Mouse (Mus musculus) MEL-GATA-1-ER (cell line): ENCODE data around the gene Hcn2.

Source experiments
- DNase-seq: peaks from one replicate; pipeline ENCODE4 v3.0.0-alpha.2; 2012; ENCODE audit warnings: low read depth; ENCODE audit errors: extremely low read depth

Gene Hcn2

GRCm38 (mm10) chr10:79716254-79716987 is at the start of gene Hcn2:
Gene Hcn2 (plus strand): TSS chr10:79716634.
- no peak for DNase-seq

GRCm38 (mm10) chr10:79668076-79668475 is 48.4 kb upstream of the Hcn2 start:
- DNase-seq = no peak

- DNase-seq = peak; percentile 90
Measured at GRCm38 (mm10) chr10:79668771-79669575, 47.5 kb upstream of the Hcn2 start, which contains the start of gene Tpgs1. Gene Tpgs1 (plus strand): TSS chr10:79669369.

GRCm38 (mm10) chr10:79669576-79670057 is 46.8 kb upstream of the Hcn2 start:
- peak; percentile 56 for DNase-seq

- DNase-seq = no peak
Measured at GRCm38 (mm10) chr10:79670071-79670888, 46.2 kb upstream of the Hcn2 start.

GRCm38 (mm10) chr10:79671396-79672087 is 44.9 kb upstream of the Hcn2 start:
- DNase-seq = no peak

GRCm38 (mm10) chr10:79672088-79672455 is 44.4 kb upstream of the Hcn2 start:
- no peak for DNase-seq

- no peak for DNase-seq
Measured at GRCm38 (mm10) chr10:79673054-79673453, 43.4 kb upstream of the Hcn2 start.

- no peak for DNase-seq
Measured at GRCm38 (mm10) chr10:79675346-79676035, 40.9 kb upstream of the Hcn2 start.

- no peak for DNase-seq
Measured at GRCm38 (mm10) chr10:79680606-79681495, 35.6 kb upstream of the Hcn2 start.

- peak; percentile 90 for DNase-seq
Measured at GRCm38 (mm10) chr10:79681591-79682245, 34.7 kb upstream of the Hcn2 start, which contains the start of gene Cdc34. Gene Cdc34 (plus strand): TSS chr10:79682195.

GRCm38 (mm10) chr10:79682551-79682915 is 33.9 kb upstream of the Hcn2 start:
- no peak for DNase-seq

- no peak for DNase-seq
Measured at GRCm38 (mm10) chr10:79682916-79683582, 33.4 kb upstream of the Hcn2 start.

GRCm38 (mm10) chr10:79683726-79684640 is 32.5 kb upstream of the Hcn2 start:
- DNase-seq = no peak

- DNase-seq = no peak
Measured at GRCm38 (mm10) chr10:79684770-79685600, 31.4 kb upstream of the Hcn2 start.

GRCm38 (mm10) chr10:79686219-79686618 is 30.2 kb upstream of the Hcn2 start:
- no peak for DNase-seq
